In genomic region chr15:94616036-94616435, GRCm38 (mm10) we compare ENCODE assay signal across 29 mouse cellular contexts. TPM values are rescaled to one million over a fixed set of nuclear protein-coding genes. Genes with fewer than 3 reads are reported as not detected.
DNase-seq lines count a peak whose midpoint lies in the region; TF ChIP-seq lines count a peak whose summit lies in the region.
"Had no signal": no experiment of that assay in that cellular context is flagged by ENCODE, and none has a peak within 500 bp of the region (broad histone marks: within the 10 kb centered on the region; RNA-seq: fewer than 3 reads in every experiment).

No protein-coding gene starts in this region.

- H3K27me3 ChIP-seq in testis, adult 2 months (ENCODE audit: control insufficient read depth, insufficient read depth, low read length): no peaks in the 10 kb centered on the region
- H3K27me3 ChIP-seq: forebrain, embryonic 13.5 days; lung, embryonic 15.5 days; midbrain, embryonic 15.5 days; neural tube, embryonic 15.5 days; Patski; stomach, embryonic 15.5 days had no signal

- H3K36me3 ChIP-seq in testis, adult 2 months (ENCODE audit: control insufficient read depth, insufficient read depth, low read length): no peaks in the 10 kb centered on the region
- H3K36me3 ChIP-seq: lung, embryonic 15.5 days; midbrain, embryonic 15.5 days; neural tube, embryonic 15.5 days; stomach, embryonic 15.5 days had no signal

- no peak for TF ChIP-seq CTCF in testis, adult 2 months (IDR thresholded peaks at IDR 0.05; ENCODE audit: control insufficient read depth, insufficient read depth, insufficient replicate concordance, low read depth, low read length)

- TF ChIP-seq POLR2A in testis, adult 2 months (IDR thresholded peaks at IDR 0.05; ENCODE audit: control insufficient read depth, low read depth, low read length): no peak

- intact Hi-C loops in heart, postnatal 14 days (cut with DNase I): no loop called here
- intact Hi-C loops in heart, postnatal 10 days (cut with DNase I): no loop called here

- peak overlapping the region; percentile 91 for H3K27ac ChIP-seq in testis, adult 2 months (ENCODE audit: control insufficient read depth, insufficient read depth, low read depth, low read length)
- H3K27ac ChIP-seq: forebrain, embryonic 13.5 days; hindbrain, embryonic 14.5 days; lung, embryonic 15.5 days; midbrain, embryonic 15.5 days; neural tube, embryonic 15.5 days; stomach, embryonic 15.5 days had no signal

- H3K4me1 ChIP-seq in testis, adult 2 months (ENCODE audit: control insufficient read depth, insufficient read depth, low read length): no peaks in the 10 kb centered on the region
- H3K4me1 ChIP-seq: forebrain, embryonic 13.5 days; lung, embryonic 15.5 days; midbrain, embryonic 15.5 days; neural tube, embryonic 15.5 days; stomach, embryonic 15.5 days had no signal

- no peak overlapping the region for H3K4me3 ChIP-seq in testis, adult 2 months (ENCODE audit: control insufficient read depth, low read depth, low read length)
- H3K4me3 ChIP-seq: forebrain, embryonic 13.5 days; lung, embryonic 15.5 days; midbrain, embryonic 15.5 days; neural tube, embryonic 15.5 days; stomach, embryonic 15.5 days had no signal

- DNase-seq in adrenal gland, adult 2 months: peak; percentile 73
- no peak for DNase-seq in adrenal gland, adult 8-10 months
- DNase-seq in testis, postnatal 14 days (ENCODE audit: low spot score): no peak
- DNase-seq in adrenal gland, postnatal 25 days: peak; percentile 23
- DNase-seq in heart, postnatal 14 days: no peak
- DNase-seq in heart, postnatal 10 days: no peak
- DNase-seq: B cell, adult 2 months; cerebellum, adult 8-10 months; cerebellum, postnatal 36 days; gastrocnemius, postnatal 14 days; heart, adult 11 months; kidney, adult 9 months; kidney, postnatal 10 days; layer of hippocampus, adult 9-11 months; lung, postnatal 4 days; retina, postnatal 1 day; right cerebral cortex, postnatal 25 days; thymus, adult 18-20 months; thymus, postnatal 25 days had no signal

RNA-seq across cellular contexts. Expression of gene Tmem117, which starts 13.0 kb away (rescaled TPM):
- total RNA-seq in adrenal gland, adult 2 months (2021): 1 to 10 TPM; 2.5 to 7.1 TPM
- polyA plus RNA-seq in adrenal gland, adult 2 months (2012; rRNA removed): 0.26 and 0.30 TPM in 2 replicates
- total RNA-seq in adrenal gland, adult 8-10 months (2022): 10 to 100 TPM in 1 of 4 experiments, 1 to 10 TPM in 3; 3.3 to 11.1 (median 6.5) TPM
- 0.47 and 0.65 TPM in 2 replicates for polyA plus RNA-seq in testis, adult 2 months (2012; rRNA removed)
- total RNA-seq in adrenal gland, postnatal 25 days (2021): 4.7 and 4.9 TPM in 2 replicates
- 10 to 100 TPM; 13.8 to 14.8 TPM for total RNA-seq in heart, postnatal 14 days (2021)
- total RNA-seq in heart, postnatal 10 days (2021): 10 to 100 TPM; 11.3 to 12.1 TPM
- total RNA-seq: hematopoietic stem cell, adult 5-6 weeks had no signal
- polyA plus RNA-seq: liver, adult 2 months had no signal

RNA-seq across cellular contexts. Expression of gene Twf1, which starts 26.3 kb away (rescaled TPM):
- total RNA-seq in adrenal gland, adult 2 months (2021): 100 to 1,000 TPM in 1 of 2 experiments, 10 to 100 TPM in 1; 99.3 to 104 TPM
- polyA plus RNA-seq in adrenal gland, adult 2 months (2012; rRNA removed): 22.7 and 27.5 TPM in 2 replicates
- total RNA-seq in adrenal gland, adult 8-10 months (2022): 100 to 1,000 TPM in 2 of 4 experiments, 10 to 100 TPM in 2; 83.9 to 116 (median 98.3) TPM
- polyA plus RNA-seq in testis, adult 2 months (2012; rRNA removed): 10.1 and 11.5 TPM in 2 replicates
- 91.6 and 105 TPM in 2 replicates for total RNA-seq in adrenal gland, postnatal 25 days (2021)
- total RNA-seq in heart, postnatal 14 days (2021): 10 to 100 TPM; 24.3 to 24.6 TPM
- 10 to 100 TPM; 35.4 to 45.2 TPM for total RNA-seq in heart, postnatal 10 days (2021)

Comparison
In these comparisons a context has a peak if more than half of its experiments do, and no peak if none do; other contexts are left out.
1. DNase-seq: peak in adrenal gland, adult 2 months (single experiment) and adrenal gland, postnatal 25 days (single experiment); none in adrenal gland, adult 8-10 months (single experiment), testis, postnatal 14 days (single experiment), heart, postnatal 14 days (0 of 2) and heart, postnatal 10 days (0 of 2).